Mouse (Mus musculus): ENCODE data around the gene Tcf7l1. TPM values are rescaled to one million over a fixed set of nuclear protein-coding genes. Genes with fewer than 3 reads are reported as not detected.
"Not testable (repeated sequence)": the region's sequence is repeated elsewhere in the genome, so short reads cannot be mapped to it uniquely, and the experiment has no call there.

The Tcf7l1 gene
- total RNA-seq (2021), result 1 to 10 TPM; 4.1 to 5.3 TPM

DNA sequence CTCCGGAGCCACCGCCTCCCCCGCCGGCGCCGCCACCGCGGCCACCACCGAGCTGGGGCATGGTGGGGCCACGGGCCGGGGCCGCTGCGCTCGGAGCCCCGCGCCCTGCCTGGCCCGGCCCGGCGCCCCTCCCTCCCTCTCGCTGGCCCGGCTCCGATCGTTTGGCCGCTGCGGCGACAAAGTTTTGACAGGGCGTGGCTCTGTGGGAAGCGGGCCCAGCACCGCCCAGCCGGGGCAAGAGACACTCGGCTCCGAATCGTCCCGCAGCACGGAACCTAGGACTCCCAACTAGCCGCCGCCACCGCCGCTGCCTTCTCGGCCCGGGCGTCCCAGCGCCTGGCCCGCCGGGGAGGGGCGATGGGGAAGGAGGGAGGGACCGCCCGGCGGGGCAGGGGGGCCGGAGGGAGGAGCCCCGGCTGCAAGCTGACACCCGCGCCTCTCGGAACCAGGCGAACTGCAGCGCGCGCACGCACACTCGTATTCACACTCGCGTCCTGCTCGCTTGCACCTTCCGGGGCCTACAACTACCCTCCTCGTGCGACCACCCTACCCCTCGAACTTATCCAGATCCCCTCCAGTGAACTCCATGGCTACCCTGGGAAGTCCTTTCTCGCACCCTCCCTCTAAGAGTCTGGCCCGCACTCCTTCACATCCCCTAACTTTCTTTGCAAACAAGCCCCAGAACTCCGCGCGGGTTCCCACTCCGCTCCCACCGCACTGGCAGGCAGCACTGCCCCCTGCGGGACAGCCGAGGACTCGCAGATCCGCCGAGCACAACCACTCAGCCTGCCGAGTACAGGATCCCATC lies at the start of gene Tcf7l1:
Gene Tcf7l1, minus strand, starts transcription at position 363 of the 808 bp plus-strand sequence.
- intact Hi-C loops (cut with DNase I), result loop anchor here (1.0 kb wide), 1 partner anchor 142 kb away; no protein-coding TSS in a partner anchor

DNA sequence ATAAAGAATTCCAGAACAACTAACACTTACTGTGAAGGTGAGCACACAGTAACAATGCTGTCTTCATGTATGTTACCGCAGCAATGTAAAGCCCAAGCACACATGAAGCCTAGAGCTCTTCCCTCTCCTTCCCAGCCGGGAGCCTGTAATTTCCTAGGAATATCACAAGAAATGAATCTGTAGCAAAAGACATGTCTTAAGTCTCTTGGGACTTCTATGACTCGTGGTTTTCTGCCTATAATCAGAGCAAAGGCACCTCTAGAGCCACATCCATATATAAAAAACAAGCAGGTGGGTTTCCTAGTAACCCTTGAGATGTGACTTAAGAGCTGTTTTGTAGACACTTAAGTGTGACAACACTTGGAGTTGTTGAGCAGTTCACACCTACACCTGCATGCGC lies 48.7 kb upstream of the Tcf7l1 start:
- no peak for DNase-seq
- intact Hi-C loops (cut with DNase I), result no loop called here

More for the DNA sequence above, at the start of gene Tcf7l1:
- DNase-seq, result peak; percentile 91

DNA sequence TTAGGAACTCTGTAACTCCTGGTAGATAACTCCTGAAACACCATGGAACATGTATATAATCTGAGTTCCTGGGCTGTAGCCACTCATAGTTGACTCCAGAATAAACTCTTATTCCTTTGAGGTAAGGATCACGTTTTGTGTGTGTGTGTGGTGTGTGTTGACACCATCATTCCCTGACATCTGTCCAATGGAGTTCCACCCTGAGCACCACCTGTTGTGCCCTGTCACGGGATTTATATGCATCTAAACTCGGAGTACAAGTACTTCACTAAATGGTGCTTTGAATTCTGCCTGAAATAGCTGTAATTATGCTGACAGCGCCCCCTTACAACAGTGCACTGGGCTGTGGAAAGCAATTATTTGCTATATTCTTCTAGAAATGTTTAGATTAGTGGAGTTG lies 45.5 kb upstream of the Tcf7l1 start:
- DNase-seq, result no peak
- intact Hi-C loops (cut with DNase I), result no loop called here

- intact Hi-C loops (cut with DNase I), result no loop called here
- DNase-seq, result no peak
These were observed 42.8 kb upstream of the Tcf7l1 start for GRCm38 (mm10) chr6:72831858-72832257.

DNA sequence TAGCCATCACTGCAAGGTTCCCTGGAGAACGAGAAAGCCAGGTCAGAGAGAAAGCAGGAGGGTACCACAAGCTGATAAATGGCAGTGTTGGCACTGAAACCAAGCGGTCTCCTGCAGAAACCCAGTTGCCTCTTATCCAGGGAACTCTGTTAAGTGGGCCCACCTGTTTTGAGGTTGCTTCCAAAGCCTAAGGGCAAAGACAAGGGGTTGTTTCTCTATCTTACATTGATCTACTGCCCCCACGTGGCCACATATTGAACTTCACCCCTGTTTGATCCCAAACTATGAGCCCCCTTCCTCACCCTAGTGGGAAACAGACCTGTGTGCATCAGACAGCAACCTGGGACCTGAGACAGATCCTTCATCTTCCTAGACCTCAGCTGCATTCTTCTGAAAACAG lies 42.2 kb upstream of the Tcf7l1 start:
- peak; percentile 74 for DNase-seq
- intact Hi-C loops (cut with DNase I), result no loop called here

- no peak for DNase-seq
- intact Hi-C loops (cut with DNase I), result no loop called here
These were observed 39.8 kb upstream of the Tcf7l1 start for GRCm38 (mm10) chr6:72828857-72829256.

DNA sequence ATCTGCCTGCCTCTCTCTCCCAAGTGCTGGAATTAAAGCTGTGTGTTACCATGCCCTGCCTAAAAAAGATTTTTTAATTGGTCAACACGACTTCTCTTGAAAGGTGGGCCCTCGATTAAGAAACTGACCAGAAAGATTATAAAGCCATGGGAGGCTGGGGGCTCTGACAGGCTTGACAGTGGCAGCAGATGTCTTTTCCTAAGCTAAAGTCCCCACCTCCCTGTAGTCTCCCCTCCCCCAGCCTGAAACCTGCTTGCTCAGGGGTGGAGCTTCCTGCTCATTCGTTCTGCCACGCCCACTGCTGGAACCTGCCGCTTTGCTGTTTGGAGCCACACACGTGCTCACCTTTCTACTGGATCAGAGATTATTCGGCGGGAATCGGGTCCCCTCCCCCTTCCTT lies 39.0 kb upstream of the Tcf7l1 start:
- intact Hi-C loops (cut with DNase I), result not testable (repeated sequence)

GRCm38 (mm10) chr6:72825762-72826161 lies 36.7 kb upstream of the Tcf7l1 start:
- intact Hi-C loops (cut with DNase I), result no loop called here
- no peak for DNase-seq

More for the DNA sequence above, 39.0 kb upstream of the Tcf7l1 start:
- DNase-seq, result not testable (repeated sequence)

DNA sequence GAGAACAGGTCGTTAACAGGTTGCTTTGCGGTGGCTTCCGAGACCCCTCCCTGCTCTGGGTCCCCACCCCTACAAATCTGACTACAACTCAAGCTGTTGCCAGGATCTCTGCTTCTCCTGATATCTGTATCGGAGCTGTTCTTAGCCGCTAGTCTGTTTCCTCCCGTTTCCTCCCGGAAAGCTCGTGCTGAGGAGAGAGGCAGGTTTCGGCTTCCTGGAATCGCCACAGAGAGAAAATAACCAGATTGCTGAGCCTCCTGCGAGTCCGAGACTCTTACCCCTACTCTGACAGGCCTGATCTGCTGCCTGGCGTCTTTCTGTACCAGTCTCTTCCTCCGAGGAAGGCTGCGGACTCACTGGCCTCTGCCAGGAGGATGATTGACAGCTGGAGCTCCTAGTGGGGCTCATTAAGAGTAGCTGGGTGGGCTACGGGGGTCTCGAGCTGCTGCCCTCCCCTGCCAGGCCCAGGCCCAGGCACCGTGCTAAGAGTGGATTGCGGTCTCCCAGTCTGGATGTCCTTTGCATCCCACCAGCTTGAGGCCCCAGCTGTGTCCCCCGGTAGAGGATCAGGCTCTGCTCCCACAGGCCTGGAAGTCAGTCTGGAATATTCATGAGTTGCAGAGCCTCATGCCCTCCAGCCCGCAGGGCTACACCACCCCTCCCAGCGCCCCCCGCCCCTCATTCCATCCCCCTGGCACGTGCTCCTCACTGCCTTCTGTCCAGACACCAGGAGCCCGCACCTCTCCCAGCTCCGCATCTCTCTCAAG lies 36.1 kb upstream of the Tcf7l1 start:
- intact Hi-C loops (cut with DNase I), result no loop called here
- peak; percentile 40 for DNase-seq

- no peak for DNase-seq
- intact Hi-C loops (cut with DNase I), result no loop called here
These were observed 24.4 kb upstream of the Tcf7l1 start for GRCm38 (mm10) chr6:72813456-72813855.

GRCm38 (mm10) chr6:72810248-72810647 lies 21.2 kb upstream of the Tcf7l1 start:
- peak; percentile 60 for DNase-seq
- intact Hi-C loops (cut with DNase I), result no loop called here

DNA sequence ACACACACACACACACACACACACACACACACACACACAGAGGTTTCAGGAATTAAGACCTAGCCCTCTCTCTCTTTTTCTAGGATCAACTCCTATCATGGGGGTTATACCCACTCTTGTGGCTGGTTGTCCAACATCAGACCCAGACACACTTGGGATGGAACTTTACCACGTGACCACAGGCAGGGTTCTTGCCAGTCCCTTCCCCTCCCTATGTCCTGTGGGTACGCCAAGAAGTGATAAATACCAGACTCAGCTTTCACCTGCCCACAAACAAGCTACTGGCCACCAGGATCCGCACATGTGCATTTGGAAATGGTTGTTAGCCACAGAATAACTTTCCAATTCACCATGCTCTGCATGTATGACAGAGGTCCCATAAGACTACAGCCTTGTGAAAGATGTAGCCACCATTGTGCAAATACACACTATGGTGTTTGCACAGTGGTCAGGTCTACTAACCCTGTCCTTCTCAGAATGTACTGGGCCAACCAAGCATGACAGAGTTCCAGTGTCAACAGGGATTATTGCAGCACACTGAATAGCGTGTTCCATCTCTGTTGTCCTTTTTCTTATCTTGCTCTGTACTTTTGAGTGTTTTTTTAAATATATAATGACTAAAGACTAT lies 20.6 kb upstream of the Tcf7l1 start:
- intact Hi-C loops (cut with DNase I), result no loop called here
- DNase-seq, result no peak

- intact Hi-C loops (cut with DNase I), result no loop called here
These were observed 19.3 kb upstream of the Tcf7l1 start for GRCm38 (mm10) chr6:72808342-72808741.

DNA sequence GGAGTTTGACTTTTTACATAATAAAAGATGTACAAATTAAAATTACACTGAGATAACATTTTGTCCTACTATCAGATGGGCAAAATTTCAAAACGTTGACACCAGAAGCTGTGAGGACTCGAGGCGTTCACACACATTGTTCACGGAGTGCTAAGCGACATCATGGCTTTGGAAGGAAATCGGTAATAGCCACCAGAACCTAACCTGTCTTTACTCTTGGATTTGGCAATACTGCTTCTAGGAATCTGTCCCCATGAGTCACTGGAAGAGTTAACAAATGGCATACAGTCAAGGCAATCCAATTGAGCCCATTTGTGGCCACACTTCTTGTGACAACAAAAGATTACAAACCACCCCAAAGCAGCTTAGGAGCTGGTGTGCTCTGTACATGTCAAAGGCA lies 14.6 kb upstream of the Tcf7l1 start:
- no peak for DNase-seq
- intact Hi-C loops (cut with DNase I), result no loop called here

More at GRCm38 (mm10) chr6:72808342-72808741, 19.3 kb upstream of the Tcf7l1 start:
- no peak for DNase-seq

GRCm38 (mm10) chr6:72802119-72802518 lies 13.1 kb upstream of the Tcf7l1 start:
- DNase-seq, result no peak
- intact Hi-C loops (cut with DNase I), result no loop called here

- DNase-seq, result no peak
- intact Hi-C loops (cut with DNase I), result no loop called here
These were observed 11.6 kb upstream of the Tcf7l1 start for GRCm38 (mm10) chr6:72800641-72801040.

- intact Hi-C loops (cut with DNase I), result no loop called here
- DNase-seq, result no peak
These were observed 8.7 kb upstream of the Tcf7l1 start for GRCm38 (mm10) chr6:72797763-72798162.

DNA sequence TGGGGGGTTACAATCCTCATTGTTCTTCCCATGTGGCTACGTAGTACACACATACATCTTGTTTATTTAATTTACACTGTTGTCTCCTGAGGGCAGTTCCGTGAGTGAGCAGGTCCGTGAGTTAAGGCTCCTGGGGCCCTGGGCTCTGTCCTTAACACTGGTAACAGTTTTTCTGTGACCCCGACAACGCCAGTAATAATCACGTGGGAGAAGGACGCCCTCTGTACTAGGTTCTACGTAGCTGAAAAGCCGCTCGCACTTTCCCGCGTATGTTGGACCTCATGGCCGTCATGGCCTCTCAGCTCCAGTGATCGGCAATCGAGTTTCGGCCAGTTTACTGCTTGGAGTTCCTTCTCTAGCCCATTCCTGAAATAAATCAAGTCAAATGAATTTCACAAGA lies 6.4 kb upstream of the Tcf7l1 start:
- no peak for DNase-seq
- intact Hi-C loops (cut with DNase I), result no loop called here

- intact Hi-C loops (cut with DNase I), result no loop called here
- no peak for DNase-seq
These were observed 5.8 kb upstream of the Tcf7l1 start for GRCm38 (mm10) chr6:72794870-72795269.

DNA sequence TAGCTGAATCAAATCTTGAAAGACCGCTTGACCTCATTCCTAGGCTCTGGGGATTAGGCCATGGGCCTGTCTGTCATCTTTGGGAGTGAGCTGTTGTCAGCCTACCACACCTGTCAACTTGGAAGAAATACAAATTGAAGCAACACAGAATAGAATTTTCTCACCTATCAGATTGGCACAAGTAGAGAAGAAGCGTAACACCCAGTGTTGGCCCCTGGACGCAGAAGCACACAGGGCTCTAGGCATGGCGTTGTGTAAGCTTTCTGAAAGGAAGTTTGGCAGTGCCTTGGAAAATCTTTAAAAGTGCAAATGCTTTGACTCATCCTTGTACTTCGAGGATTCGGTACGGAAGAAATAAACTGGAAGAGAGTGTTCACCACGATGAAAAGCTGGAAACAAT lies 3.6 kb upstream of the Tcf7l1 start:
- intact Hi-C loops (cut with DNase I), result no loop called here
- no peak for DNase-seq

Data from left cerebral cortex, postnatal 4 days (tissue).